Mouse (Mus musculus) spleen, postnatal 36 days (tissue): Measurements from ENCODE around the gene Bco2.

Experiments
- DNase-seq, 2 experiments: peaks; one replicate each; pipeline ENCODE4 v3.0.0; 2022; ENCODE audit warnings: low spot score in 2 of 2, mixed read lengths in 1 of 2

Gene Bco2

DNA sequence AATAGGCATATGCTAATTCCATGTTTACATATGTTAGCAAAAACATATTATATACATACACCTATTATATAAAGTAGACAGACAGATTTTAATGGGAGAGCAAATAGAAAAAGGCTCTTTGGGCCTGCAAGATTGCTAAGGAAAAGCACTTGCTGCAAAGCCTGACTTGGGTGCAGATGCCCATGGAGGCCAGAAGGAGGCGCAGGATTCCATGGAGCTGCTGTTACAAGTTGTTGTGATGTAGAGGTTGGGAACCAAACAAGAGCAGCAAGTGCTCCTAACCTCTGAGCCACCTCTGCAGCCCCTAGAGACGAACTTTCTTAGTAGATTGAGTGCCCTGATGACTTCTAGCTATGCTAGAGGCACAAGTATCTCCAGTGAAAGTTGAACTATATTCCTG is 36.2 kb downstream of the Bco2 start:
- DNase-seq, result no peak

DNA sequence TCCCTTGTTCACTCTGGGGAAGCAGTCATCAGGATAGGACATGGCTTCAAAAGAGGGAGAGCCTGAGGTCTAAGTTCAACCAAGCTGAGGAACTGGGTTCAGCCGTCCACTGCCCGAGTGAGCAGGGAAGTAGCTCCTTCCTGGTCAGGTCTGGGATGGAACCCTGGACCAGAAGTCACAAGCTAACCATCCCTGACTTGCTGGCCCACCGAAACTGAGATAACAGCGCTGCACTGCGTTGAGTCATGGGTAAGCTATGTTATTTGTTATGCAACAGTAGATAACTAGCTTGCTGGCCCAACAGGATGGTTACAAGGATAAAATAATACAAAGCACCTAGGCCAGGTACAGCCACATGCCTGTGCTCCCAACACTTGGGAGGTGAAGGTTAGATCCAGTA is 39.5 kb downstream of the Bco2 start:
- no peak for DNase-seq

DNA sequence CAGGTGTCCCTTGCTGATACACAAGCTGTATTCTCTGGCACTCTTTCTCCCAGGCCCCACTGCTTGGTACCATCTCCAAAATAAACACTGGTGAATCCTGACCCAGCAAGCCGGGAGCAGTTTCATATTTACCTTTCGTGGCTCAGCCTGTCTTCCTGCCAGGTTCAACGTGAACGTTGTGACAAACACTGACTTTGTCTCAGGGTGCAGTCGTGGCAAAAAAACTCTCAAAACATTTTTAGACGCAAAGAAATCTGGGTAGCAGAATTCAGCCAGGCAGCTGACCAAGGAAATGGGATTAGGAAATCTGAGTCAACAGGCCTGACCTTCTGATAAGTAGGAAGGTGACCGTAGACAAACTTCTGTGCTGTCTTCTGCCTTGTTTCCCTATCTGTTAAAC is 47.4 kb downstream of the Bco2 start:
- DNase-seq, result no peak

DNA sequence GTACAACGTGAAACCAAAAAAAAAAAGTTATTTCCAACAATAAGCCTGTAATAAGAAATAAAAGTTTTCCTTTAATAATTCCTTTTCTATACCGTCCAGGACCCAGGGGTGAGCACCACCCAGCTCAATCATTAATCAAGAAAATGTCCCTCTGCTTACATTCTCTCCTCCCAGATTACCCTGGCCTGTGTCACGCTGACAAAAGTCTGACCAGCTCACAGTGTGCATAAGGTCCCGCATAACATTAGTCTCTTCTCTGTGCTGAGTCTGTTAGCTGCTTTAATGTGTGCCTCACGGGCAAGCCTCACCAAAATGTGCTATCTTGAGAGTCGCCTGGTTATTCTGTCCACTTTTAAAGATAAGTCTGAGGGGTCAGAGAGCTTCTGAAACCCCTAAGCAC is 49.6 kb downstream of the Bco2 start:
- no peak for DNase-seq

DNA sequence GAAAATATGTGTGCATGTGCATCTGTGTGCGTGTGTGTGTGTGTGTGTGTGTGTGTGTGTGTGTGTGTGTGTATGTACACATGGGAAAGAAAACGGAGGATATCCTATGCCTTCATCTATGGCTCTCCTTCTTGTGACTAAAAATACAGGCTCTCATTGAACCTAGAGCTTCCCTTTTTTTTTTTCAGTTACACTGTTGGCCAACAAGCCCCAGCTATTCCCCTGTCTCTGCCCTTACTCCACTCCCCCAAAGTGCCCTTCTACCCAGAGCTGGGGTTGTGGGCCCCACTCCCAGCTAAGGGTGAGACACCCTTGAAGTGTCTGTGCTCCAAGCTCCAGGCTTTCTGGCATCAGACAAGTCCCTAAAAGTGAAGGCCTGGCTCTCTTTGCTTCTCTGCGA is 52.0 kb downstream of the Bco2 start:
- DNase-seq, result no peak

DNA sequence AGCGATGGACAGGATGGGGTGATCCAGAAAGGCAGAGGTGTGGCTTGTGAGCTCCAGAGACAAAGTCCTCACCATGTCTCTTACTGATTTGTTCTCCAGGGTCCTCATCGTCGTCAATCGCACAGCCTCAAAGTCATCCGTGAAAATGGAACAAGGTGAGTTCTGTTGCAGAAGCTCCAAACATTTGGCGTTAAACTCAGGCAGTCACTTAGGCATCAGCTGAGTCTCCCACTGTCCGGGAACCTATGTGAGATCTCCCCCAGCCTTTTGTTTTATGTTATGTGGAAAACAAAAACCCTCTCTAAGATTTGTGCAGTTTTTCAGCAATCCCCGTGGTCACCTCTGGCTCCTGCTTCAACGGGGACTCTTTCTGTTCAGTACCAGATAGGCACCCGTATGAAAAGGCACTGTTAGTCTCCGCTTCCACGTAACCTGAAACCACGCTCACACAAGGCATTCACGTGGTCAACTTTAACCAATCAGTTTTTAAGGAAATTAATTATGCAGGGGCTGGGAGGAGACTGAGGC is 53.9 kb downstream of the Bco2 start:
- peak in 1 of 2 experiments; percentile 19 for DNase-seq

DNA sequence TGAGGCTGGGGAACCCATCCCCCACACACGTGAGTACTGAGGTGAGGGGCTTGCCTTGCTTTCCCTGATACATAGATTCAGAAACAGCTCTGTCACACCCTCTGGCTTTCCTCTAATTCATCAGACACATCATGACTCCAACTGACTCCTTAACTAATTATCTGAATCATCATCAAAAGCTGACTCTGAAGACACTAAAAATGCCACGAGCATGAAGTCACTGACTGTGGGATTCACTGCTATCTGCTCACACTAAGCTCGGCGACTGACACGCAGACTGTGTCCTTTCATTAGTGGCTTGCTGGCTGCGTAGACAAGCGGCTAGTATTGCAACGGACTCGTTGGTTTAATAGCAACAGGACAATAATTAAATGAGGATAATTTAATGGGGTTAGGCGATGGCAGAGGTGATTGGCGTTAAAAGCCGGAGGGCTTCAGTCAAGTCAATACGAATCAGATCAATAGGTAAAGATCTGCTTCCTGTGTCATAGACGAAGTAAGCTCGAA is 54.5 kb downstream of the Bco2 start:
- DNase-seq, result no peak

DNA sequence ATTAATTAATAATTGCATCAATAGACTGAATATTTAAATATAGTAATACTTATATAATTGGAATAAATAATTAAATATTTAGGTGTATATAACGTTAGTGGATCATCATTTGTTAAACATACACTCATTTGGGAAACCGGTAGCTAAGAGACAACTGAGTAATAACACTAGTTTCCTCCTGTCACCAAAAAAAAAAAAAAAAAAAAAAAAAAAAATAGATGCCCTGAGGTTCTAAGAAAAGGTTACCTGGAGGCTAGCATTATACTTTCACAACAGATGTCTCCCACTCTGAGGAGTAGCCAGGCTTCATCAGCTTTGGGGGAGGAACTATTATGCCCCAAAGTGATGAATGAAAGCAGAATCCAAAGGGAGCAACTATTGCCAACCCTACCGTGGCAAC is 55.2 kb downstream of the Bco2 start:
- no peak for DNase-seq

DNA sequence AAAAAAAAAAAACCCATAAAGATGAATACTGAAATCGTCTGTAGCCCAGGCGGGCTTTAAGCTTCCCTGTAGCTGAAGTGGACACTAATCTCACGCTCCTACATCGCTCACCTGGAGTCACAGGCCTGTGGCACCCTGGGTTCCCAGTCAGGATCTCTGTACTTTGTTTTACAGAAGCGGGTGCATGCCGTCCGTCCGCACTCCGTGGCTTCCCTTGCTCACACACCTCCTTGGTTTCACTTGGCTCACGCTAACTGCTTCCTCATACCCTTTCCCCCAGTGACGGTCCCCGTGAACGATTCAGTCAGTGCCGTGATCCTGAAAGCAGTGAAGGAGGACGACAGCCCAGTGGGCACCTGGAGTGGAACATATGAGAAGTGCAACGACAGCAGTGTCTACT is 56.2 kb downstream of the Bco2 start:
- no peak for DNase-seq

DNA sequence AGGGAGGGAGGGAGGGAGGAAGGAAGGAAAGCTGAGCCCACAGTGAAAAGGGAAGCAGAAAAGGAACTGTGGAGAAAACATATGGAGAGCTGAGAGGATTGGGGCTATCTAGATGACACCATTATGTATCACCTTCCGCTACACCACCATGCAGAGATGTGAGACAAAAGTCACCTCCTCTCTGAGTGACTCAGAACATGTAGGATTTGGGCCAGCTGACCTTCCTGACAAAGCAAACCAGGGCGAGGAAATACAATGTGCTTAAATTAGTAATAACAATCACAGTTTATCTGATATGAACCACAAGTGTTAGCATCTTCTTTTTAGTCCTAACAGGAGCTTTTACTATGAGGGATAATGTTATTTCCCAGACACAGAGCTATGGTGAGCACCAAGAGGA is 57.4 kb downstream of the Bco2 start:
- DNase-seq, result no peak

DNA sequence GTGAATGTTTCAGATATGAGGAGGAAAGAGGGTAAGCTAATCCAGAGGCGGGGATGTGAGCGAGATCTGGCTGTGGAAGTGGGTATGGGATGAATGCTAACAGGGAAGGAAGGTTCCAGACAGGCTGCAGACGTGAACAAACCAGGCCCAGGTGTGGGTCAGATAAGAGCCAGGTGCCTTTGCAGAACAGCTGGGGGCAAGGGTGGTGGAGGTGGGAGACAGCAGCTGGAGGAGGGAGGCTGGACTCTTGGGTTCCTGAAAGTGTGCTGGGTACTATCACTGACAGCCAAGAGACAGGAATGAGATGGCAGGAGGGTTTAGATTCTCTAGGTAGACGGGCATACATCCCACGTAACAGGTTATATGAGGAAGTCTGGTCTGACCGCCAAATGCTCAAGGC is 57.9 kb downstream of the Bco2 start:
- no peak for DNase-seq

DNA sequence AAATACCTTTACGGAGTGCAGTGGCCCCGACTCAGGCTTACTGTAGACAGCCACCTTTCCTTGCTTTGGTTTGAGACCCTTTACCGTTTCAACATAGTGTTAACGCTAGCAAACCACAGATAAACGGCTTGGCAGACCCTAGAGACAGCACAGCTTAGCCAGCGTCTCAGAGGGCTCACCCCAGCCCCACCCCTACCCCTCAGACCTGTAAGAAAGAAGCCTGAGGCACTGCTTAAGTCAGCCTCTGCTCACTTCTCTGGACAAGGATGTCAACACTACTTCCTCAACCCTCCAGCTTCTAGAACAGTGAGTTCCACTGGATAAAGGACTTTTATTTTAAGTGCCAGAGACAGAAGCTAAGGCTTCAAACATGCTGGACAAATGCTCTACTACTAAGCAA is 58.4 kb downstream of the Bco2 start:
- DNase-seq, result no peak

DNA sequence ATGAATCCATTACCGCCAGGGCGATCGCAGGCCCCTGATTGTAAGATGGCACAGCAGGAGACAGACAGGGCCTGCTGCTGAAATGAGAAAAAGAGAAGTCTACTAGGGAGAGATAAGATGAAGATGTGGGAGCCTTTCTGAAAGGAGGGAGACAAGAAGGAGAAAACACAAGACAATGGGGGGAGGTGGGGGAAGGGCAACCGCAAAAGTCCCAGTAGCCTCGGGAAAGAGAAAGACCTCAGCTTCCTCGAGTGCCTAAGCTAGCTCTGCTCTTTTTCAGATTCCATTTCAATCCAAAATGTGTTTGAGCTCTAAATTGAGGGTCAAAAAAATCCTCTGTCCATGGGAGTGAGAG is 58.9 kb downstream of the Bco2 start:
- no peak for DNase-seq

DNA sequence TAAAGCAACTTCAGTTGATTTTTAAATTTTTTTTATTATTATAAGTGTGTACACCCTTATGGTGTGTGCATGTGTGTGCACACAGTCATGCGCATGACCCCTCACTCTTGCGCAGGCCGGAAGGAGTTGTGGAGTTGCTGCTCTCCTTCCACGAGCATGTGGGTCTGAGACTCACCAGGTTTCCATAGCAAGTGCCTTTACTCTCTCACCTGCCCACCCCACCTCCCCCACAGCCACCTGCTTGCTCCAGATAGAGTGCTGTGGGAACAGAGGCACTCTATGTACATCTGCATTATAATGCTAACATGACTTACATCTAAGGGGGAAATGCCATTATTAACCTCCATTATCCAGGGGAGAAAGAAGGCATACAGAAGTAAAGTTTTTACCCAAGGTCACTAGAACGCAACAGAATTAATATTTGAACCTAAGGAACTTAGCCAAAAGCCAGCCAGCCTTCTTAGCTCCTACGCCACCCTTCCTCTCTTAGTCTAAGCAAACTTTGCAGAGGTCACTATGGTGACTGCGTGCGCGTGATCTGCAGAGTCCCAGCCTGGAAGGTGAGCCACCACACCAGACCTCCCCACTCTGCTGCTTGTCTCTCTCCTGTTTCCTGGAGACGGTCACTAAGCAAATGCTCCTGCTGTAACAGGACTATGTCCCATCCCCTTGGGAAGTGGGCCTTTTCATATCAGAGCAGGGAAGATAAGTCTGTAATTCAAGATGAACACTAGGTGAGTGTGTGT is 59.4 kb downstream of the Bco2 start:
- no peak for DNase-seq

DNA sequence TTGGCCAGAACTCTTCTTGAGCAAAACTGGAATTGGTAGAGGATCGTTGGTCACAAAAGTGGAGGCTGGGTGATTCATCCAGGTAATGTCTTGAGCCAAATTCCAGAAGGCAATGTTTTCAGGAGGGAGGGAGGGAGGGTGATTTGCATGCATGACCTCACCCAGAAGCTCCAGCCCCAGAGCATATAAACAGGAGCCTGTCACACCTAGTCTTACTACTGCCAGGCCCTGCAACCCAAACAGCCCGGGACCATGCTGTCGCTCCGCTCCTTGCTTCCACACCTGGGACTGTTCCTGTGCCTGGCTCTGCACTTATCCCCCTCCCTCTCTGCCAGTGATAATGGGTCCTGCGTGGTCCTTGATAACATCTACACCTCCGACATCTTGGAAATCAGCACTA is 60.7 kb downstream of the Bco2 start, which contains the start of gene Plet1:
Gene Plet1 (plus strand): TSS at position 215 of the 400 bp plus-strand sequence.
- DNase-seq, result no peak

DNA sequence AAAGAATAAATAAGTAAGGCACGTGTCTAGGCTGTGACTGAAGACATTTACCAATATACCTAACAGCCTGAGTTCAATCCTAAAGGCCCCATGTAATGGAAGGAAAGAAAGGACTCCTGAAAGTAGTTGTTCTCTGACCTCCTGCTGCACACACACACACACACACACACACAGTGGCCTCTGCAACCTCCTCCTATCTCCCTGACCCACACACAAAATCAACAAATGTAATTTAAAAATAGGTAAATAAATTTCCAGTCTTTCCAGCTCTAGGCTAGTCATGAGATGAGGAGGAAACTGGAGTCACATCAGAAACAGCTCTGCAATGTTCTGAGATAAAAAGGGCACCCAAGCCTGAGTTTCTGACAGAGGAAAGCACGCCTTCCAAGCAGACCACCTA is 61.2 kb downstream of the Bco2 start:
- no peak for DNase-seq

DNA sequence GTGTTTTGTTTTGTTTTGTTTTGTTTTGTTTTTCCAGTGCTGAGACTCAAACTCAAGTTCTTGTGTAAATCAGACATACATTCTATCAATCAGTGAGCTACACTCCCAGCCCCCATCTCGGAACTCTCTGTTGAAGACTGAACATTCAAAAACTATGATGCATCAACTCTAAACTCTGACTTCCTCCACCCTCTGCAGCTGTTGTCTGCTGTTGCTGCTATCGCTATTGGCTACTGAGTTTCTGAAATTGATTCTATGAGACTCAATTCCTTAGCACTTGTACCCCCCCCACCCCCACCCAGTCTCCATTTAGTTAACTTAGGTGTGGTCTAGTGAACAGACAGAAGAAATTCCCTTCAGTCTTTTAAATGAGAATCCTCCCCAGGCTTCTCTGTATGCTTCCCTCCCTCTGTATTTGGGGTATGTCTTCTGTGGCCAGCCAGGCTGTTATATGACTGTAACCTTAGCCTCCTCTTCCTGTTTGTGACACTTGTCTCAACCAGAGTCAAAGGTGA is 63.4 kb downstream of the Bco2 start:
- DNase-seq, result no peak

DNA sequence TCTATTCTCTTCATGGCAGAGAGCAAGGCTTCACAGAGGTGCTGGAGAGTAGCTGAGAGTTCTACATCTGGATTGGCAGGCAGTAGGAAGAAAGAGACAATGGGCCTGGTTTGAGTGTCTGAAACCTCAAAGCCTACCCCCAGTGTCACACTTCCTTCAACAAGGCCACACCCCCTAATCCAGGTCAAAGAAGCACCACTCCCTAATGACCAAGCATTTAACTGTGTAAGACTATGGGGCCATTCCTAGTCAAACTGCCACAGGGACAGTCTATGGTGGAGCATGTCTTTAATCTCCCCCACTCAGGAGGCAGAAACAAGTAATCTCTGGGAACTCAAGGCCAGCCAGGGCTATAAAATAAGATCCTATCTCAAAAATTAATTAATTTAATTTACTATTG is 64.1 kb downstream of the Bco2 start:
- no peak for DNase-seq

DNA sequence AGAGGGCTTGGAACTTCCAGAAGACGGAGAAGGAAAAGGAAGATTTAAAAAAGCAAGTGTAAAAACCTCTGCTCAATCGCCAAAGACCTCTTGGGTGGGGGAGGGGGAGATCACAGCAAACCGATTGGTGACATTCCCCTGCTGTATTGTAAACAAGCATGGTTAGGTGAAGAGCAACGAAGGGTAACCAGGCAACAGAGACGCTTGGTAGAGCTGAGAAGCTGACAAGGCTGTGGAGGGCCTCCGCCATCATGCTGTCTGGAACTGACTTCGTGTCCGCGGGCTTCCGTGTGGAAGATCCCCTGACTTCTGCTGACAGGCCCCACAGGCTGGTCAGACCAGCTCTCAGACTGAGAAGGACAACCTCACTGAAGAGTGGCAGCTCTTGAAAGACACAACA is 69.5 kb downstream of the Bco2 start:
- no peak for DNase-seq
